Mouse (Mus musculus) cerebellum, adult 2 months (tissue): Measurements from ENCODE around the gene Ccdc148.

Experiments used
- CTCF ChIP-seq: fragments of 200-500 bp; IDR thresholded peaks from 2 replicates; pipeline ENCODE4 v1.5.1; 2011; ENCODE audit warnings: low read depth, mild to moderate bottlenecking, control low read depth, low read length, moderate library complexity, borderline replicate concordance; ENCODE audit not compliant: insufficient read depth
- POLR2A ChIP-seq: fragments of 200-500 bp; IDR thresholded peaks from 2 replicates; pipeline ENCODE4 v1.6.1; 2011; ENCODE audit warnings: low read length, control low read depth, borderline replicate concordance; ENCODE audit not compliant: insufficient read depth

- TF ChIP-seq POLR2A (no peak), CTCF (no peak)
Measured at GRCm38 (mm10) chr2:59193117-59193516, 32.6 kb upstream of the Ccdc148 start.
